Mouse (Mus musculus) heart, postnatal 10 days (tissue): Measurements from ENCODE around the gene Tut7. TPM values are rescaled to one million over a fixed set of nuclear protein-coding genes. Genes with fewer than 3 reads are reported as not detected.
"Not testable (repeated sequence)": the region's sequence is repeated elsewhere in the genome, so short reads cannot be mapped to it uniquely, and the experiment has no call there.

ENCODE experiments used
- DNase-seq, 2 experiments: peaks; one replicate each; pipeline ENCODE4 v3.0.0; 2021
- intact Hi-C: fragments of 180-260 bp; cut with DNase I; formaldehyde crosslinking; loops from one replicate; pipeline ENCODE4 v1.15.1; 2025
- total RNA-seq, 2 experiments: library from RNA; stranded (reverse); gene quantifications; 2 replicates each; pipeline ENCODE4 v1.2.3; 2021

Gene Tut7
- total RNA-seq, result 10 to 100 TPM; 51.2 to 53.3 TPM

DNA sequence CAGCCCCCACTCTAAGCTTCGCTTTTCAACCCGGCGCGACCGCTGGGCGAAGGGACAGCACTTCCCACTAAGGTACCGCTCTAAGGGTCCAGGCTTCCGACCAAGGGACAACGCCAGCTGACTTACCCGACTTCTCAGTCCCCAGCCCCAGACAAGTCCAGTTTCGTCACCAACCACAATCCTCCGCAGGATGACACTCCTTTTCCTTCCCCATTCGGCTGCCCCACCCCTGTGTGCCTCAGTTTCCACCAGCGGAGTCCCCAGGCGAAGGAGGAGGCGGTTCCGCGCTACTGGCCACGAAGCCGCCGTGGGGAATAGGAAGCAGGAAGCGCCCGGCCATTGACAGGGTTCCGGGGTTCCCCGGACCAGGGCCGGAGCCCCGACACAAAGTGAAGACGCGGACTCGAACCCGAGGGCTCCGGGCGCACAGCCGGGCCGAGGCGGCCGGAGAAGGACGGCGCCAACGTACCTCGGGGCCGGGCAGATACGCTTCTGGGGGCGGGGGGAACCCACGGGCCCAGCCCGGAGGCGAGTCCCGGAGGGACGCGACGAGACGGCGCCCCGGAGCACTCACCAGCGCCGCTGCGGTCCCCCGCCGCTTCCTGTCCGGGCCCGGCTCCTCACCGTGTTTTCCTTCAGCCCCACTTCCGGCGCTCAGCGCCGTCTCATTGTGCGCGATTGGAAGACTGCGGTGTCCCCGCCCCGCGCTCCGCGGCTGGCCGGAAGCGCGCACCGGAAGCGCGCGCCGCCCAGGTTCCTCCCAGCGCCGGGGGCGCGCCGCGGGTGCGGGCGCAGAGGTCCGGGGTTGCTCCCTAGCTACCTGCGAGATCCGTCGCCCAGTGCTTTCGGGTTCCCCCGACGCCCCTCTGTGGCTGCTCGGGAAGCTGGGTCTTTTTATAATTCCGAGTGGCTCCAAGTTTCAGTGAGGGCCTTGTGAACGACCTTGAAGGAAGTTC is at the start of gene Tut7:
Tut7 (minus strand) TSS at position 641 of the 956 bp plus-strand sequence.
- DNase-seq, result peak; percentile 96 to 97
- intact Hi-C loops, result no loop called here

DNA sequence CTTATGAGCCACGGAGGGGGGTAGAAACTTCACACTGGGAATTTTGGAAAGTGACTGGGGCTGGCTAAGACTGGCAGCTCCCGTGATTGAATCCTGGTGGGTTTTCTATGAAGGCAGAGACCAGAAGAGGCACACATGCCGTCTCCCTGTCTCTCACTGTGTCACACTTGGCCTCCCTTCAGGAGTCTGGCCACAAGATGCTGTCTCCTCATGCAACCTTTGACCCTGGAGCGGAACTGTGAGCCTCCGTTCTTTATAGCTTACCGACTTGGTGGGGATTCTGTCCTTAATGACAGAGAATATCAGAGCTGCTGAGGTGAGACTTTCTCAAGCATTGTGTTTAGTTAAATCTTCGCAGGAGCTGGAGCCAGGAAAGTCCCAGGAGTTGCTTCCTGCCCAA is 49.5 kb upstream of the Tut7 start:
- intact Hi-C loops, result no loop called here
- DNase-seq, result no peak

DNA sequence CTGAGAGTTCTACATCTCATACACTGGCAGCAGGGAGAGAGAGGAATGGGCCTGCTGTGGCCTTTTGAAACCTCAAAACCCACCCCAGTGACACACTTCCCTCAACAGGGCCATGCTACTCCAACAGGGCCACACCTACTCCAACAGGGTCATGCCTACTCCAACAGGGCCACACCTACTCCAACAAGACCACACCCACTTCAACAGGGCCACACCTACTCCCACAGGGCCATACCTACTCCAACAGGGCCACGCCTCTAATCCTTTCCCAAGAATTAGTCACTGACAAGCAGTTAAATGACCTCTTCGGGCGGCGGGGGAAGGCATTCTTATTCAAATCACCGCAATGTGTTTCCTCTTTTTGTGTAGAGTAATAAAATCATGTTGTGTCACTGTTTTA is 47.1 kb upstream of the Tut7 start:
- intact Hi-C loops, result no loop called here
- DNase-seq, result no peak

DNA sequence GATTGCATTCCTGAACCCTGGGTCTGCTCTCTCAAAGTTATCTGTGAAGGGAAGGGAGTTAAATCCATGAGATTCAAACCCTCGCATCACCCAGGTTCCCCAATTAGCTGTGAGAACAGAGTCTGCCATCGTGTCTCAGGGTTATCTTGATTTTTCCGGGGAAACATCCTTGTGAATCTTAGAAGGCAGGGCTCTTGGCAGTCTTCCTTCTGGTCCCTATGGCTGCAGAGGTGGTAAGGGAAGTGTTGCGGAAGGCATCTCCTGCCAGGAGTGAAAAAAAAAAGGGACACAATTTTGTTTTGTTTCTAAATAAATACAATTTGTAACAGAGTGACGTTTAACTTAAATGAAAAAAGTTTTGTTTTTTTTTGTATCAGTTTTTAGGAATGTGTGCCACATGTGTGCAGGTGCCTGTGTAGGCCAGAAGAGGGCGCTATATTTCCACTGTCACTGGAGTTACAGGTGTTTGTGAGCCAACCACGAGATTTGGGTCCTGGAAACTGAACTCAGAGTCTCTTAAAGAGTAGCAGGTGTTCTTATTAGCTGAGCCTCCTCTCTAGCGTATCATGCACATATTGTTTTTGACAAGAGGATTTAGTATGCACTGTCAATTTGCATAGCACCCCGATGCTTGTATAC is 45.2 kb upstream of the Tut7 start:
- intact Hi-C loops, result no loop called here
- DNase-seq, result no peak

DNA sequence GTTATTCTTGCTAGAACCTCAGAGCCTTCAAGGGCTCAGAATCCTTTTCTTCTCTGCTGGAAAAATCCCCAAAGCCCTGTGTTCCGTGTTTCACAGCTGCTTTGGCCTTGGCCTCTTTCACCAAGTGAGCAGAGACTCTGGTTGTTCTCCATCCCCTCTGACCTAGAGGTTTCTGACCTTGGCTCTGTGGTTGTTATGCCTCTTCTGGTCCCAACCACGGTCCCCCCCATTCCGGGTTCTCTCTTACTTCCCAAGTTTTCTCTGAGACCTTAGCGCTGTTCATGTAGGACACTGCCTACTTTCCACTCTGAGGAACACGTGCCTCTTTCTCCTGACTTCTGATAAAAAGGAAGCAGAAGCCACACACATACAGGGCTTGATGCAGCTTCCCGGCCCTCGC is 44.2 kb upstream of the Tut7 start:
- no peak for DNase-seq

DNA sequence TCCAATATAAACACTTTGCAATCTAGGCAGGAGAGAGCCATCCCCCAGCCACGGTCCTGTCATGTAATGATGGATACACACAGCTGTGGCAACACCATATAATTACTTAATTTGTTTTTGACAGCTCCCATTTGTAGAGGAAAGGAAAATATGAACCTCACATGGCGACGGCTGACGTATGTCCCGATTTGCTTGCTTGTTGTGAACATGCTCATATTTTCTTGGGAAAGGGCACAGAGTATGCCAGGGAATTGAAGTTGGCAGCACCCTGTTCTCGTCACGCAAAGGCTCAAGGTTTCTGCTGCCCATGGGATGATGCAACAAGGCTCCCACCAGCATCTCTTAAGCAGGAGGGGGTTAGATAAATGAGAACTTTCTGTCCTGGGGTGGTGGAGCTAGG is 36.6 kb upstream of the Tut7 start:
- intact Hi-C loops, result no loop called here
- DNase-seq, result no peak

More for the DNA sequence above, 44.2 kb upstream of the Tut7 start:
- intact Hi-C loops, result no loop called here

DNA sequence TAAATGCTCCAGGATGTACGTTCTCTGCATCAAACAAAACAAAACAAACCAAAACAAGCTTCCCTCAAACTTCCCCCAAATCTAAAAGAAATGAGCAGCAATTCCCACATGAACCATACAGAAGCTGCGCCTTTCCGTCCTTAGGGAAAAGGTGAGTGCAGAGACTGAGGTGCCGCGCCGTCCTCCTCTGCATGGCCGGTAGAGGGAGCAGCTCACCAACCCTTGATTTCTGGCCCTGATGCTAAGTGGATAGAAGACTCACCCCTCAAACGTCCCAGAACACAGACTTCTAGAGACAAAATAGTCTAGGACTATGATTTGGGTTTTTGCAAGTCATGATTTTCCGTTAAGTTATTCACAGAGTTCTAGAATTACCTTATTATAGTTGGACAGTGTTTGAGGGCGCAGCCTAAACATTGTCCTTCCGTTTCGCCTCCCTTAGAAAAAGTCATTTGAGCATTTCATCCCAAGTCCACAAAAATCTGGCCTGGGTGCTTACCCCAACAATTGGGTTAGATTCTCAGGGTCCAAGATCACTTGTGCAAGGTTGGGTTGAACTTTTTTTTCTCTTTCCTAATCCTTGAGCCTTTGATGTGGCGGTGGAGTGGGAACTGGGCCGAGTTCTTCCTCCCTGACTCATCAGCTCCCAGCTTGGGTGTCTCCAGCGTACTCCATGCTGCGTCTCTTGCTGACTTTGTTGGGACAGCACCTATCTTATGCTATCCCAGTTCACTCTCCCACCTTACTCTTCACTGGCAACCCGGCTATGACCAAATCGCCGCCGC is 33.5 kb upstream of the Tut7 start:
- peak; percentile 77 to 82 for DNase-seq

DNA sequence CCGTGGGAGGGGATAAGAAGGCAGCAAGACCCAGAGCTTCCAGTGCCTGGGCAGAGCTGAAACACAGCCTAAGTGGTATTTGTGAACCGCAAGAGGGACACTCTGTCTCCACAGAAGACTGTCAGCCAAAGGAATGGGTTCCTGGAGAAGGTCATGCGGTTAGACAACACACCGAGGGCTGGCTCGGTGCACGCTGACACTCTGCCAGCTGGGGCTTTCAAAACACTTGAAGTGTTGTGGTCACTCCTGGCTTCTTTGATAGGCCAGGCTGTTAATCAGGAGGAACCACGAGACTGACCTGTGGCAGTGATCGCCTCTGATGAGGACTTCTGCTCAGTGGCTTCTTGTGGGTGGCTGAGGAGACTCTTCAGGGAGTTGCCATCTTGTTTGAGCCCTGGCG is 30.5 kb upstream of the Tut7 start:
- intact Hi-C loops, result no loop called here
- peak; percentile 33 to 47 for DNase-seq

More for the DNA sequence above, 33.5 kb upstream of the Tut7 start:
- intact Hi-C loops, result loop anchor here (1.0 kb wide), 1 partner anchor 612 kb away; no protein-coding TSS in a partner anchor

DNA sequence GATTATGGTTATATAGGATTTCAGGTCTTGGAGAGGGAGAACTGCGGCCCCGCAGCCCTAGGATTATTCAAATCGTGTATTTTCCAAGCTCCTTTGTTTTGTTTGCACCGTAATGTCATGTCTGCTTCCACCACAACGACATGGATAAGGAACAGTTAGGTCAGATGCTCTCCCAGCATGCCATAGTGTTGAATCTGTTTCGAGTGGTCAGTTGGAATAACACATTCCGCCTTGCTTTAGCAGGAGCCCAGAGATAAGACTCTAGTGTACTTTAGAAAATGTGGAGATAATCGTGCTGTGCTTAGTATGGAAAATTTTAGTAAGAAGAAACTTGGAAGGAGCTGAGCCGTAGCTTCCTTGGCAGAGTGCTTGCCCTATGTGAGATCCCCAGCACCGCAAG is 27.4 kb upstream of the Tut7 start:
- no peak for DNase-seq
- intact Hi-C loops, result no loop called here

DNA sequence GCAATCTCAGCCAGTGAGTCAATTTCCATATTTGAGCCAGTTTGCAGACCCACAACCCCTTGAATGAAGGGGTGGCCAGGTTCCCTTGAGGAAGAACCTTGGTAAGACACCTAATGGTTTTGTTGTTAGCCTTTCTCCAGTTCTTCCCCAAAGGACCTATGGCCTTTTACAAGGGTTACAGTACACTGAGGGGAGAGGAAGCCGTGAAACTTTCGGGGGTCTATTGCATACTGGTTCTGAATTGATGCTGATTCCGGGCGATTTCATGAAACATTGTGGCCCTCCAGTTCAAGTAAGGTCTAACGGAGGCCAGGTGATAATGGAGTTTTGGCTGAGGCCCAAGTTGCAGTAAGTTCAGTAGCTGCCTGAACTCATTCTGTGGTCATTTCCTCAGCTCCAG is 21.7 kb upstream of the Tut7 start:
- intact Hi-C loops, result loop anchor here (5.0 kb wide), 3 partner anchors 333 to 1207 kb away; partner anchors contain the start of gene Gas1
- no peak for DNase-seq

DNA sequence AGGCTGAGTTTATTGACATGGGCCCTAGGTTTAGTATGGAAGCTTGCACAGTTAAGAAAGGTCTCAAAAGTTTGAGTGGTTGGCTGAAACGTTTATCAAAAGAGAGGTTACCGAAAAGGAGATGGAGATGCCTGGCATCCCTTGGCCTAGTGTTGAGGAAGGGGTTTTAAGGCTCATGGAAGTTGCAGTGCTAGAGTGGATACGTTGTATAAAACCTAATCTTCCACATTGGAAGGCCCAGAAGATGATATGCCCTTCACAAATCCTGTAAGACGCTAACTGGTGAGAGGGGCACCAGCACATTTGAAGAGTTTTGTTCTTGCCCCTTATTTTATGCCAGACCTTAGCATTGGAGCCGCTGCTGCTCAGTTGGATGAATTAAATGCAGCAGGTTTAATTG is 21.0 kb upstream of the Tut7 start:
- no peak for DNase-seq
- intact Hi-C loops, result loop anchor here (1.0 to 5.0 kb wide), 4 partner anchors 333 to 1207 kb away; partner anchors contain the start of gene Gas1

DNA sequence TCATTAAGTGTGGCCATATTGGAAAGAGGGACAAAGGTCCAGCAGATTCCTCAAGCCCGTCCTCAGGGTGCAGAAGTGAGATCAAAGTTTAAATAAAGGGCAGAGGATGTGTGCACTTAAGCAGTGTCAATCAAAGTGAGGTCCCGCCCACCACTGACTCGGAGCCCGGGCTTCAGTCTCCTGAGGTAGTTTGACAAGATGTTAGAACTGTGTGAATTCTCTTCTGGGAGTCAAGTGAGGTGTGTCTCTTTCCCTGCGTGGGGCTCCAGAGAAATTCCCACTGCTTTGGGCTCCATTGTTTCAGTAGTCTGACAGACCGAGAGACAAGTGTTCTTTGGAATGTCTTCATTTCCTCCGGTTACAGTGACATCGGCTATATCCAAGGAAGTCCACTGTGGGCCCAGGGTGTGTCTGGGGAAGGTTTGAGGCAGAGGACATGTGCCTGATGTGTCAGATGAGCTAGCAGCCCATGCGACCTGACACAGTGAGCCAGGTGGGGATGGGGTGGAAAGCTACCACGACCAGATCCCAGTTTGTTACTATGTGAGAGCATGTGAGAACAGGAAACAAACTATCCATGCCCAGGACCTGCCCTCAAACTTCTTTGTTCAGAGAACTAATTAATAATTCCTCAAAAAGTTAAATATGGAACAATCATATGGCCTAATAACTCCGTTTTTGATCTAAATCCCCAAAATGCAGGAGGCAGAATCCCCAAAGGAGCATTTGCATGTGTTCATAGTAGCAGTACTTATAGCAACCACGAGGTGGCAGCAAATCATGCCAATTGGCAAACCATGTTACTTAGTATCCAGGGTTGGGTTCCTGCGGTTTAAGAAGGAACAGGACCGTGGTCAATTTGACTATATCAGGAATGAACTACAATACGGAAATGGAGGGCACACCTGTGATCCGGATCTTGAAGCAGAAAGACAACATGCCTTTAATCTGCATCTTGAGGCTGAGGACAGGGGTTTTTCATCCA is 19.6 kb upstream of the Tut7 start:
- DNase-seq, result peak; percentile 86 to 93
- intact Hi-C loops, result loop anchor here (1.0 to 5.0 kb wide), 4 partner anchors 335 to 1205 kb away; partner anchors contain the start of gene Gas1

DNA sequence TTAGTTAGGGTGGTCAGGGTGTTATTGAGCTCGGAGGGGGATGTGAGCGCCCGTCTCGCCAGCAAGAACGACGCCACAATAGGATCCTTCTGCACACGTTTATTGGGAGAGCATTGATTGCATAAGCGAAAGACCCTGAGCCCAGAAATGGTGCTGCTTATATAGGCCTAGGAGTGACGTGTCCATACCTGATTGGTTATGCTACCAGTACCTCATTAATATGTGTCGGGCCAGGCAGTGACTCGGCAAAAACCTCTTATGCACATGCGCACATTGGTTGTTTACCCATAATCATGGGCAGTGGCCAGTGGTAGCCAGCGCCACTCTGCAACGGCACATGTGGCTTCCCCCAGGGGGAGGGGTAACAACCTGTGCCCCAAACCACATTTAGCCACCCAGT is 18.8 kb upstream of the Tut7 start:
- intact Hi-C loops, result loop anchor here (2.0 to 5.0 kb wide), 4 partner anchors 17 to 1204 kb away; partner anchors contain the start of gene Gas1
- DNase-seq, result not testable (repeated sequence)

DNA sequence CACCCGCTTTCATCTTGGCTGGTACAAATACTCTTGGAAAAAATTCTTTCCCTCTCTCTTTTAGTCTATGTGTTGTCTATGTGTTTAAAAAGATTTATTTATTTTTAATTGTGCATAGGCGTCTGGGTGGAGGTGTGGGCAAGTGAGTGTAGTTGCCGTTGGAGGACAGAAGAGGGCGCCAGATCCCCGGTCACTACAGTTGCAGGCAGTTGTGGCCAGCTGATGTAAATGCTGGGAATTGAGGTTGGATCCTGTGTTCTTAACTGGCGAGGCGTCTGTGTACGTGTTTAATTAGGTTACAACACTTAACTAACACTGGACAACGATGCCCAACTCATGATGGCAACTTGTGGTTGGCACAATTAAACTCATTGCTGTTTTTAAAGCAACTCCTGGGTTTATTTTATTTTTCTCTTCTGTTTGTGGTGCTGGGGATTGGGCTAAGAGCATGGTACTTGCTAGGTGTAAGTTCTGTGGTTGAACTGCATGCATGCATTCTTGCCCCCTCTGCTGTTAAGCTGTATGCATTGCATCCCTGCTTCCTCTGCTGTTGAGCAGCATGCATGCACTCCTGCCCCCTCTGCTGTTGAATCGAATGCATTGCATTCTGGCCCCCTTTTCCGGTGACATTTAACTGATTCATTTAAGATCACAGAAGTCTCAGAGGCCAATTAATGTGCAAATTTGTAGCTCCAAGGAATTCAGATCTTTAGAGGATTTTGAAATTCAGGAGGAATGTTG is 17.7 kb upstream of the Tut7 start:
- intact Hi-C loops, result loop anchor here (2.0 to 5.0 kb wide), 4 partner anchors 16 to 1203 kb away; partner anchors contain the start of gene Gas1
- peak; percentile 88 to 90 for DNase-seq

DNA sequence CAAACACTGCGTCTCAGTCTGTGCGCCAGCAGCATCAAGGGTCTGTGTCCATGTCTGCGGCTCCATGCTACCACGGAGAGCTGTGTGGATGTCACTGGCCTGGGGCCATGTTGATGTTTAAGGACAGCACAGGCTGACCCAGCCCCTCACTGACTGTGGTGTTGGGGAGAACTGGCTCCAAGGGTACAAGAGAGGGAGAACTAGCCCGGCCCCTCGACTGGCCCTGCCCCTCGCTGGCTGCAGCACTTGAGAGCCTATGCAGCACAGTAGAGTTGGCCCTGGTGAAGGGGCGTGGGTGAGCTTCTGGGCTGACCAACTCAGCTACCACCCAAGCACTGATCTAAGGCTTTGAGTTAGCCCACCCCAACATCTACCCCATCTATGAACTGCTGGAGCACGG is 16.4 kb upstream of the Tut7 start:
- DNase-seq, result no peak

DNA sequence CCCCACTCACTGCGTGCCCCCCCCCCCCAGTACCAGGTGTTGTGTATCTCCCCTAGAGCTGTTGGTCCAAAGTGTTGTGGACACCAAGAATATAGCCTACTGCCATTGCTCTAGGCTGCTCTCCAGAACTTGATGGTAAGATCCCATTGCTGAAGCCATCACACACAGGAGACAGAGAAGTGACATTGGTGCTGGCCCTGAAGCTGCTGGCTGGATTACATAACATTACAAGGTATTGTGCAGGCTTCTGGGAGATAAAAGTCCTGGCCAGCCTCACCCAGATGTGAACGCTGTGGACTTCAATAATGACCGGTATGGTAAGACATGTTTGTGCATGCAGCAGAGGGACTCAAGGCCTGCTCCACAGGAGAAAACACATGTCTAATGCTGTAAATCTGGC is 15.5 kb upstream of the Tut7 start:
- DNase-seq, result no peak
- intact Hi-C loops, result no loop called here

More for the DNA sequence above, 16.4 kb upstream of the Tut7 start:
- intact Hi-C loops, result no loop called here

DNA sequence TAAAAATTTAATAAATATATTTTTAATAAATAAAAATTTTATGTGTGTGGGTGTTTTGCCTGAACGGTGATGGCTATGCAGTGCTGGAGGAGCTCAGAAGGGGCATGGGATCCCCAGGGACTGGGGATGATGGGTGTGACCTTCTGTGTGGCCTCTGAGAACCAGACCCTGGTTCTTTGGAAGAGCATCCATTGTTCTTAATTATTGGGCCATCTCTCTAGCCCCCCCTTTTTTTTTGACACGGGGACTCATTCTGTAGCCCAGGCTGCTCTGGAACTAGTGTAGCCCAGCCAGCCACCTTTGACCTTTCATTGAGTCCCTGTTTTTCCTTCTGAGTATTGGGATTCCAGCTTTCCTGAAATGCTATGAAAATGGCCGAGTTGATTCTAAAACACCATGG is 13.9 kb upstream of the Tut7 start:
- intact Hi-C loops, result no loop called here
- DNase-seq, result no peak

DNA sequence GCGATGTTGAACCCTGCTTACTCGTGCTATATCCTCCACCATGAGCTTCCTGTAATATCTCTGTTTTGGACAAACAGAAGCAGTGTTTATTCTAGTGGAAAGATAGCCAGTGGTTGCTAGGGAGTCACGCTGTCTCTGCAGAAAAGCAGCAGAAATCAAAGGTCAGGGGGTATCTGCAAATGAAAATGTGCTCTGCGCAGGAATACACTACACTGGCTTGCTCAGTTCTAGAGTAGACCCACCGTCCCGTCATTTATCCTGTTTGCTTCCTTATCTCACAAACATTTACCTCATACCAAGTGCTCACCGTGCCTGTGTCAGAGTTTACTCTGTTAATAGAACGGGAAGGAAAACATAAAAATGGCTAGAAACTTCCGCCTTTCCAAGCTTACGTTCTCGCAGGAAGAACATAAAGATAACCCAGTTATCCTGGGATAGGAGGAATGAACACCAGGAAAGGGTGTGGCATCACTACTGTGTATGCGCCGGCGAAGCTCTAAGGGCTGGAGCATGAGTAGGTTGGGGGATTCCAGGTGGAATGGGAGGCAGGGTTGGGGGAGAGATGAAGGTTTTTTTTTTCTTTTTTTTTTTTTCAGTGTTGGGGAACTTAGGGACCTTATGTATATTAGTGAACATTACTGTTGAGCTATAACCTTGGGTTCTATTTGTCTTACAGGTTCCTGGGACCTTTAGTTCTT is 13.3 kb upstream of the Tut7 start:
- intact Hi-C loops, result no loop called here
- peak; percentile 16 to 20 for DNase-seq
